Mouse (Mus musculus) B cell, adult 2 months (primary cell): ENCODE results near the gene Runx2.

Experiments used
- DNase-seq, 2 experiments: peaks; one replicate each; pipeline ENCODE4 v3.0.0; 2022

The Runx2 gene

DNA sequence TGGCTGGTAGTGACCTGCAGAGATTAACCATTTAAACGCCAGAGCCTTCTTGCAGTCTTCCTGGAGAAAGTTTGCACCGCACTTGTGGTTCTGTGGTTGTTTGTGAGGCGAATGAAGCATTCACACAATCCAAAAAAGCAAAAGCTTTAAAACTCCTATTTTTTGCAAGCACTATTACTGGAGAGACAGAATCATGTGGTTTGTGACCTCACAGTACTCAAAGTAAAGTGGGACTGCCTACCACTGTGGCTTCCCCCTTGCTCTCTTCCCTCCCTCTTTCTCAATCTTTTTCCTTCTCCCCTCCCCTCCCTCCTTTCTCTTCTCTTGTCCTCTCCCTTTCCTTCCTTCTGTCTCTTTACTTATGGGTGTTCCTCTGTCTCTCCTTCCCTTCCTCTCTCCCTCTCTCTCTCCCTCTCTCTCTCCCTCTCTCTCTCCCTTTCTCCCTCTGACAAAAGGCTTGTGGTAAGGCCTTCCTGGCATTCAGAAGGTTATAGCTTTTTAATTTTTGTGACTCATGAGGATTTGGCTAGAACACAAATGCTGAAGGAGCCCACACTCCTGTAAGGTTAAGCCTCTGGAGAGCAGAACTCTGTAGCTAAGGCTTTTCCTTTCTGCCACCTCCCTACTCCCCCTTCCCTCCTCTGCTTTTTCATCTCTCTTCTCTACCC, at the start of gene Runx2:
Gene Runx2, minus strand, starts transcription at position 290 of the 668 bp plus-strand sequence.
- DNase-seq, result no peak

DNA sequence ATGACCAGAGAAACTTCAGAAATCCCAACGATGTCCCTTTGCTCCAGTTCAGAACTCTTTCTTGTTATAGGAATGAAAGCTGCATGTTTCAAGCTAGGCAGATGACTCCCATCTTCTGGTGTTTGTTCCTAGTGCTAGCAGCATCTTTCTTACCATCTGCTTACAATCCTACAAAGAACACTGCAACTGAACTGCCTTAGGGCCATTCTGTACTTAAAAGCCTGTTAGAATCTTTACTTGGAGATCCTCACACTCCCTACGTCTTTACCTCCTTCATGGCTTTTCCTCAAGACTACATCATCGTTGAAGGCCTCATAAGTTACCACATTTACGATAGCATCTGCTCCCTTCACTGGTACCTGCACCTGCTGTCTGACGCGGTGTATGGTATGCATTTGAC, 48.6 kb upstream of the Runx2 start:
- no peak for DNase-seq

DNA sequence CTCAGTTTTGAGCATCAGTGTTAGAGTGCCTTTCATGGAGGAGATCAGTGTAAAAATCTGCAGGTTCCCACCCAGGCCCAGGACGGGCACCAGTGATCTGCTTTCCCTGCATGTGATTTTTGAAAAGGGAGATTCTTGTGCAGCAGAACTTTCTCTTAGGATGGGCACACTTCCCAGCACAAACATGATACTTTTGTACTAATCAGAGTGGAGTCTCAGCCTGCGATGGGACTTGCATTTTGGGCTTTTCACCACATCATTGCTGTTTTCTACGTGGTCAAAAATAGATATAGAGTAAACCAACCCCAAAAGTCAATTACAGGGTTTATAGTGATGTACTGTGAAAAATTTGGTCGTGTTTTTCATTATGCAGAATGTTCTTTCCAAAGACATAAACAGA, 27.6 kb upstream of the Runx2 start:
- no peak for DNase-seq

DNA sequence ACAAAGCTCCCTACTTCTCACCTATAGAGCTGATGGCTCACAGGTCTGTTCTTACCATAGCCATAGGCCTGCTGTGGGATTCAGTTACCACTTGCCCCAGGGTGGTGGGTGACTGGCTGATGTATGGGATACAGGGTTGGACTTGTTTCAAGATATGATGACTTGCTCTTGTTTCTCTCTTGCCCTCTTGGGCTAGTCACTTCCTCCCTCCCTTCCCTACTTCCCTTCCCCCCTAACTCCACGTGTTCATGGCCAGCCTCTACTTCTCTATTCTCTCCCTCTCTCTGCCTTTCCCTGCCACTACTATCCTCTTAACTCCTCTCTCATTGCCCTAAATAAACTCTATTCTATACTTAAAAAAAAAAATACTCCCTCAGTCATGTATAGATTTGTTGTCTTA, 16.6 kb upstream of the Runx2 start:
- DNase-seq, result no peak

DNA sequence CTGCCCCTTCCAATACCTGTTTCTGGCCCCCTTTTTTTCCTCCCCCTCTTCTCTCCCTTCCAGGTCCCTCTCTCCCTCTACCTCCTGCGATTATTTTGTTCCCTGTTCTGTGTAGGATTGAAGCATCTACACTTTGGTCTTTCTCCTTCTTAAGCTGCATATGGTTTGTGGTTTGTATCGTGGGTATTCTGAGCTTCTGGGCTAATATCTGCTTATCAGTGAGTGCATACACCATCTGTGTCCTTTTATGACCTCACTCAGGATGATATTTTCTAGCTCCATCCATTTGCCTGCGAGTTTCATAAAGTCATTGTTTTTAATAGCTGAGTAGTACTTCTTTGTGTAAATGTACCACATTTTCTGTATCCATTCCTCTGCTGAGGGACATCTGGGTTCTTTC, 15.0 kb upstream of the Runx2 start:
- DNase-seq, result no peak

DNA sequence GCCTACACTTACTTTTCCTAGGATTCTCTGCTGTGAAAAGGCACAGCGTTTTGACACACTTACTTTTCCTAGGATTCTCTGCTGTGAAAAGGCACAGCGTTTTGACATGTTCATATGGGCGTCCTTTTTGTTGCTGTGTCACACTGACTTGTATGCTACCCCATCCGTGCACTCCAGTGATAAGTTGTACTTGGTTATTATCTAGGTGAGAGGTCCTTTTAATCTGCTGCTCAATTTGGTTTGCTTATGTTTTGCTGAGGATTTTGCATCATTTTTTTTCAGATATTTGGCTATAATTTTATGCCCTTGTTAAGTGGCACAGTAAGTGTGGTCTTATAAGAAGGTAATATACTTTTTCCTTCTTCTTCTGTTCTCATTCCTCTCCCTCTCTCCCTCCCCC, 13.4 kb upstream of the Runx2 start:
- no peak for DNase-seq

DNA sequence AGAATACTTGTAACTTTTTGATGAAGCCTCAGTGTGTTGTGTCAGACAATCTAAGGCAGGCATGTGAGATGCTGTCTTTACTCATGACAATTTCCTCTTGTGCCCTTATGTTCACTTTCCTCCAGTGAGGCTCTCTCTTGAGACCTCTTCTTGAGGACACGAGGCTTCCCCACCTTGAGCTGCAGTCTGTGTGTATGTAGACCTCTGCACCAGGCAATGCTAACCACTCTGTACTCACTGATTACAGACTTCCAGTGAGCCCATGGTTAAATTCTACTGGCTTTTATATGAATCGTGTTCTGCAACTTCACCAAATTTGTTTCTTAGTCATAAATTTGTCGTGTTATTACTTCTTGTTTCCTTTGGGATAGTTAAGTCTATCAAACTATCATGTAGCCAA, 12.5 kb upstream of the Runx2 start:
- no peak for DNase-seq

DNA sequence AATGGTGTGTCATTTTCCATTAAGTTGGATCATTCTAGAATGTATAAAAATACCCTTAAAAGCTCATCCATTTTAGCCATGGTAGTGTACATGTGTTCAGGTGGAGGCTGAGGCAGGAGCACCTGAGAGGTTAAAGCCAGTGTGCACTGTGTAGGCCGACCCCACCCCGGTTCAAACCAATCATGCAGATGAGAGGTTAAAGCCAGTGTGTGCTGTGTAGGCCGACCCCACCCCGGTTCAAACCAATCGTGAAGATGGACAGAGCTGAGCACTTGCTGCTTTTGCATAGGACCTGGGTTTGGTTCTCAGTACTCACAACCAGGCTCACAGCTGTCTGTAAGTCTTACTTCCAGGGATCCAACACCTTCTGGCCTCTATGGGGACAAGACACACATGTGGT, 7.3 kb upstream of the Runx2 start:
- DNase-seq, result no peak

DNA sequence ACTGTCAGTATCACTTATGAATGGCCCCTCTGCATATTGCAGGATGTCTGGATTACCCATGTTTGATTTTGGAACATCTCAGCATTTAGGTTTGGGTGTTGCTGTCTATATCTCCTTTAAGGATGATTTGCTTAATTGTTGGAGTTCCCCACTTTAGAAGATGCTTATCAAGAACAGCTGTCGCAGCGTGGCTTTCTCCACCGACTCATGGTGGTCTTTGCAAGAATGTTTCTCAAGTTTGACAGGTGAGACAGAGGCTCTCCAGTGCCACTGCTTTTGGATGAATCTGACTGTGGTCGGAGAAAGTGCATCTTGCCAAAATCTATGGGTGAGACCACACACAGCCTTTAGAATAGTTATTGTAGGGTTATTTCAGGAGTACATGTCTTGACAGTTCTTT, 5.2 kb upstream of the Runx2 start:
- DNase-seq, result no peak

DNA sequence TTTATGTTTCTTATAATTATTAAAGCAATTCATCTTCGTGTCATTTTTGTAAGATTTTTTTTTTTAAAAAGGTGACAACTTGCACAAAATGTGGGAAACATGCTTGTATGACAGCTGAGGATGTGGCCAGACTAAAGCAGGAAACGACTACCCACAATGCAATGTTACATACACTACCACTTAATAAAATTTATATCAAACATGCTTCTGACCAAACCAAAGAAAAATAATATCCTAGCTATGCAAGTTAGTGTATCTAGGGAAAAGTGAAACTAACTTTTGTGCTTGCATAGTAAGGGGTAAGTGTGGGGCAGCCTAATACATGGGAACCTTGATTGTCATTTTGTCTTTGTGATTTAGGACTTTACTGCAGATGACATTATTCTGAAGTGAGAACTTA, 4.2 kb upstream of the Runx2 start:
- DNase-seq, result no peak

DNA sequence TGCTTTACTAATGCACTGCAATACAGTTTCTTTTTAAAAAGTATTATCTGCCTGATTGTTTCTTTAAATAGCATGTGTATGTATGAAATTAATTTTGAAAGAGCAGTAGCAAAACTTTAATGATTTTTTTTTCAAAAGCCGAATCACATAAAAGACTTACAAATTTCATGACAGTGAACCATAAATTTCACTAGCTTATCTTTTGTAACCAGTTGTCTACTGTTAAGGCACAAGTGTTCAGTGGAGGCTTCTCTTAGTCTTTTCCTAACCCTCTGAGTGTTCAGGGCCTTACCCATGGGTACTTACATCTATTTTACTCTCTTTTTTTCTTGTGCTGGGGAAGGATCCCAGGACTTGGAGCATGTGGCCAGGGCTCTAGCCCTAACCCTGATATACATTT, 7.6 kb downstream of the Runx2 start:
- no peak for DNase-seq

DNA sequence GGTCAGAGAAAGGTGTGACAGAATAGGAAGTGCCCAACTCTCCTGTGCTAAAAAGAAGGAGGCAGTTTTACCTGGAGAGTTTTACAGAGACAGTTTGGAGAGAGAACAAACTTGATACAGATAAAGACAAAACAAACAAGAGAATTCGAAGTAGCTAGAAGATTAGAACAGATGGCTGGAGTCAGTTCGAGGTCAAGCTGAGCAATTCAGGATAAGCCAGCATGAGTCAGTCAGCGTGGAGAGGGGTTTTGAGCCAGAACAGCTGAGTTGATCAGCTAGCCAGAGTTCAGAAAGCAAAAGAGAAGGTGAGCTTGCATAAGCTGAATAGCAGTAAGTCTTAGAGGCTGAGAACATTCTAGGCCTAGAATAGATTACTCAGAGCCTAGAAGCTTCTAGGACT, 17.3 kb downstream of the Runx2 start:
- no peak for DNase-seq

DNA sequence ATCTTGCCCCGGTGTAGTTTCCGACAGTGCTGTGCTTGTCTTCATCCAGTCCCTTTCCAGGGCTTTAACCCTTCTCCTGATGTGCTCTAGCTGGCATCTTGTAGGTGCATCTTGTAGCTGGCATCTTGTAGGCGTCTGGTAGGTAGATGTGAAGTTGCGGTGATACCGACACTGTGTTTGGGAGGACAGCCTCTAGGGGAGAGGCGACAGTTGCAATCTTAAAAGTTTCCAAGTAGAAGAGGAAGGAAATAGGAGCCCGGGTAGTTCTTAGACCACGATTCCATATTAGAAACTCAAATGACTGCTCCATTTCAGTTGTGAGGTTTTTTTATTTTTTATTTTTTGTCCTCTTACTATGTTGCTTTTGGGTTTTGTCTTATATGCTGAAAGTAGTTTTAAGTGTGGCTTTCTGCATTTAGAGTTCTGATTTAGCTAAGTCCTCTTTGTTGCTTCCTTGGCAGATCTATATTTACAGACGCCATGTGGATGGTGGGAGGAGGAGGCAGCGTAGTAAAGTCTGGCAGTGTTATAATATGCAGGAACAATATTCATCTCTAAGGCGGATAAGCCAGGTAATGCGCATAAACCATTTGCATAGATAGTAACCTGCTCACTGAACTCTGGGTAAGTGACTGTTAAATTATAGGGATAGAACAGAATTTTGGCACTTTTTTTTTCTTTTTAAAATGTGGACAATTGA, 22.2 kb downstream of the Runx2 start:
- no peak for DNase-seq

DNA sequence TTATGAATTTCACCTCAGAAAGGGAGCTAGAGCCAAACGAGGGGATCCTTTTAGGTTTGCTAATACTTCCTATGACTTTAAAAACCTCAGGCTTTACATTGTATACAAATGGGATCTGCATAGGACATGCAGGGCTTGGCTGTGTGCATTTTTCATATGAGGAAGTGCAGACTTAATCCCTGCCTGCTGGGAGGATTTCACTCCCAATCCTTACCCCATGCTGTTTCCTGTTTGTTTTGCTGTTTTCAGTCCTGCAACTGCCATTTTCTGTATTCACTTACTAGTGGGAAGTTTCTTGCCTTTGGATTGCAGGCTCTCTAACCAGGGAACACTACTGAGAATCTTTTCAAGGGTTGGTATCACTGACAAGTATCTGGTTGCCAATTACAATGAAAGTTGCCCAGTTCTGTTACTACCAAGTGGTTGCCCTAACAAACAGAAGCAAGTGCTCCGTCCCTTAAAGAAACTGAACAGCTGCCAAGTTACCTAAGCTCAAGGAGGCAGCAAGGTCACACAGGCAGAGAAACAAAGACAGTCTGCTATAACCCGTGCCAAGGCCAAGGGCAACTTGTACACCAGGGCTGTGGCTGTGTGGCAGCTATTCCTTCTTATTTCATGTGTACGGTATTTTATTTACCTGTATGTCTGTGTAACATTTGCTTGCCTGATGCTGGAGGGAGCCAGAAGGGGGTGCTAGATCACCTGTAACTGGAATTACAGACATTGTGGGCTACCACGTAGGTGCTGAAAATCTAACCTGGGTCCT, 25.4 kb downstream of the Runx2 start:
- DNase-seq, result no peak

DNA sequence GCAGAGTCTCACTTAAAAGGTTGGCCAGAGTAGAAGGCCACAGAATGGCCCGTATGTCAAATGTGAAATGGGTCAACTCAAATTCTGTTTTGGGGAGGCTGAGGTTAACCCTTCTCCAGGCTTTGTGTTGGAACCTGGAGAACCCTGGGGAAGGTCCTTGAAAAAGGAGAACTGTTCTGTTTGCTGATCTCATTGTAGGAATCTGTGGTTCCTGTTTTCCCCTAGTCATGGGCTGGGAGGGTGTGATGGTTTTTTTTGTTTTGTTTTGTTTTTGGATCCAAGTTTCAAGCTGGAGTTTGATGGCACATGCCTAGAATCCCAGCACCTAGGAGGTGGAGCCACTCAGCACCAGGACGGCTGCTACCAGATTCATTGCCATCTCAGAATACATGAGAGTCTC, 31.5 kb downstream of the Runx2 start:
- no peak for DNase-seq

DNA sequence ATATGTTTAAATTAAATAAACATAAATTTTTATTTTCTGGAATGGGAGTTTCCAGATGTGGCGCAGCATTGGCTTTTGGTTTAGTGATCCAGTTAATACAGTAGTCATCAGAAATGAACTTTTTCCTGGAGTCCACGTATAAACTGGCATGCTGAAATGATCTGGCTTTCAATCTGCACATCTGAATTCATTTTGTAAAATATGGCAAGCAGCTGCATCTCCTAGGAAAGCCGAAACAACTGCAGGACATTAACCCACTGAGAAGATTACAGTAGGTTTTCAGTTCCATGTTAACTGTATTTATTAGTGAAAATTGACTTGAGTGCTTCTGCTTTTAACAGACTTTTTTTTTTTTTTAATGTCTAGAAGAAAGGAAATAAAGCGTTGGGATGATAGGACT, 32.2 kb downstream of the Runx2 start:
- DNase-seq, result no peak

DNA sequence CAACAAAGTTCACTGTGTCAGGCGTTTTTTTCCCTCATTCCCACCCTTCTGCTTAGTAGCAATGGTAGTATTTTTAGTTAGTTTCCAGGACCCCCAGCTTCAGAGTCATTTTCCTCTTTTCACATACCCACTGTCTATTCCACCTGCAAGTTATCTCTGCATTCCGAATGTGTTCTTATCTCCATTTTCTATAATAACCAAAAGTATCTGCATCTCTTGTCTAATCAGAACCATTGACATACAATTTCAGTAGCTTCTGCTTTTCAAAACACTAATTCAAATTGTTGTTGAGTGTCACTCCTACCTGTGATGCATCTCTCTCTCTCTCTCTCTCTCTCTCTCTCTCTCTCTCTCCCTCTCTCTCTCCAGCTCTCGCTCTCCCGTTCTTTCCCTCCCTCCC, 34.2 kb downstream of the Runx2 start:
- no peak for DNase-seq

DNA sequence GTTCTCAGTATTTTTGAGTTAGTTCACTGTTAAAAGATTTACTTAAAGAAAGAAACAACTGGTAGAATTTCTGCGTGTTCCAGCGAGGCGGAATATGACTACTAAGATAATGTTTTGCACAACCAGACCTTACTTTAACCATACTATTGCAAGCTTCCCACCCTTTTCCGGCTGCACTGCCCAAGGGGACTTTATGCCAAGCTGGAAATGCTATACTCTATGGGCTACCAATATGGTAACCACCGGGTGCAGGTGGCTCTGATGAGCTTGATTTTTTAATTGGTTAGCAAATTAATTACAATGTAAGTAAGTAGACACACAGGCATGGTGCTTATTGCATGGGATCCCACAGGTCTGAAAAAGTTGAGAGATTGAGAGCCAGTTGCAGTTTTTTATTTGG, 36.5 kb downstream of the Runx2 start:
- no peak for DNase-seq

DNA sequence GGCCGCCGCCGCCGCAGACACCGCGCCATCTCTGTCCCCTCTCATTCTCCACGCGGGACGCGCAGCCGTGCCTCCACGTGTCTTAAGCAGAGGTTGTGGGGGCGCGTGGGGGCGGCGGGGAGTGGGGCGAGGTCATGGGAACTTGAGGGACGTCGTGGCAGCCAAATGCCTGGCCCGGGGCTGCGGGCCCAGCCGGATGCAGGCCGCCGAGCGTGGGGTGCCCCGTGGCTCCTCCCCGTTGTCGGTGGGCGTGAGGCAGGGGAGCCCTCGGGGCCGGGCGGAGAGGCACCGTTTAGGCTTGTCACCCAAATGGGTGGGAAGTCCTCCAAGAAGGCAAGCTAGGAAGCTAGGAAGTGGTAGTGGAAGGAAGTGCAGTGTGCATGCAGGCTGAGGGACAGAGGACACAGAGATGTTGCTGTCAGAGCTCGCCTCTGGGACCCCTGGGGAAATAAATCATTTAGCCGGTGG, 37.2 kb downstream of the Runx2 start:
- peak; percentile 71 to 76 for DNase-seq

DNA sequence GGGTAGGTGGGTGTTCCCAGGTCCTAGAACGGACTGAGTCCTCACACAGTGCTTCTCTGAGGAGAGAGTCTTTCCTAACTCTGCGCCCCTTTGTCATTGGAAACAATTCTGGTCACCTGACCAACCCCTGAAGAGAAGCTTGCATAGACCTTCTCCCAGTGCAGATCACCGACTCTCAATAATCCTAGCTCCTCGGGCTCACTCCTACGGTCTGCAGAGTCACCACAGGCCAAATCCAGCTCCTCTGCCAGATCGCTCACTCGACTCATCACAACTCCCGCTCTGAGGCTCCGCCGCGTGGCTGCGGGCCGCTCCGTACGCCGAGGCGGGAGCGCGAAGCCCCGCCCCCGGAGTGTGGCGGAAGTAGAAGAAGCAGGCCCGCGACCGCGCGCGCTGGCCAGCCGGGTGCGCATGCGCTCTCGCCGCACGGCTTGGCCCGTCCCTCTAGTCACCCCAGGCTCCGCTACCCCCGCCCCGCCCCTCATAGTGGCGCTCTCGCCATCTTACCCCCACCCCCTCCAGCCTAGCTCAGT, 37.8 kb downstream of the Runx2 start, which contains the start of gene Supt3:
Gene Supt3, plus strand, starts transcription at position 415 of the 533 bp plus-strand sequence.
- DNase-seq, result peak; percentile 97 to 99

DNA sequence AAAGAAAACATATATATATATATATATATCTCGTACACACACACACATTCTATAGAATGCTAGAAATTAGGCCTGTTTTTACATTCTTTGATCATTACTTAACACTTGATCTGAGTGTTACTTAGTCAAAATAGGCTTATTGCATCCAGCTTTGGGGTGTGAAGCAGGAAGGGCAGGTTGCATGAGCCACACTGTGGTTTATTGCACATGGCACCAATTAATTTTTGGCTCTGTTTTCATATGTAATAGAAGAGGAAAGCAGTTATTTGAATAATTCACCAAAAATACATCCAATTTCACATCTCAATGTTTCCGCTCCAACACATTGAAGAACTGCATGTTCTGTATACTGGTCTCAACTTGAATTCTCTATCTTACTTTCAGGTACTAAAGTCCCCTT, 42.0 kb downstream of the Runx2 start:
- DNase-seq, result no peak

DNA sequence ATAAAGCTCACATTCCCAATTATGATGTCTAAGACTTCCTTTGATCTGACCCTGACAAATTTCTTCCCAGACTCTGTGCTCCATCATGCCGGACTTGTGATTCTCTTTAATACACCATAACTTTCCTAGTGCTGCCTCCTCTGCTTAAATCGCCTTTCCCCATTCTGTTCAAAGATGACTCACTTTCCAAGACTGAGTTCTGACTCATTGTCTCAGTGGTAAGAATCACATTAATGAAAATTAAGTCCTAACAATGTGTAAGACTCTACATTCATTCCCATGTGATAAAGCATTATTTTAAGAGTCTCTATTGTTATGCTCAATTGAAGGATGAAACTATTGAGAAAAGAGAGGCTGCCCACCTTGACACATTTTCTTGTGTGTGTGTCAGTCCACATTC, 43.7 kb downstream of the Runx2 start:
- DNase-seq, result no peak

DNA sequence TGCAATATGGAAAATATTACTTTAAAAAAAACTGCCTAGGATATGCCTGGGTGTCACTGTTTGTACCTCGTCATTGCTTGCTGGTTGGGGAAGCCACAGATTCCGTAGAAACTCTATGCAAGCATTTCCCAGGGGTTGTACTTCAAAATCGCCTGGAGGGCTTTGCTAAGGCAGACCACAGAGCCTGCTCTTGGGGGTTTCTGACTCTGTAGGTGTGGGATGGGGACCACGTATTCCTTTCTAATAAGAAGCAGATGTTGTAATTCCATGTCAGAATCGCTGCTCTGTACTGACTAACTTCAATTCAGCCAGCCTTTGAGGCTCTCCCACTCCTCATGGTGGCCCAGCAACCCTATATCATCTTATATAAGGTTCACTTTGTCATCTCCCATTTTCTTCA, 46.1 kb downstream of the Runx2 start:
- DNase-seq, result no peak

DNA sequence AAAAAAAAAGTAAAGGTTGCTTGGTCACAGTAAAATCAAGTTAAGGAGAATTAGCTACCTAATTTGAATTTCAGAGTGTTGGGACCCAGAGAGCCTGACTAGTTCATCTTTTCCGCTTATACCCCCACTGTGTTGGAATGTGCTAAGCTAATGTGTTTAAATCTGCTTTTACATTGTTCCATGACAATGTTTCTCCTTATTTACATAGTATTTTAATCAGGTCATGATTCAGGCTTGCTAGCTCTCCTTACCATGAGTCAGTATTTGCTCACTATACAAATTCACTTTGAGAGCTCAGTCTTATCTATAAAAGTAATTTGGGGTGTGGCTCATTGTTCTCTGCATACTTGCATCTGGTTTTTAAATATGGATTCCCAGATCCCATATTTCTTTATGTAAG, 47.2 kb downstream of the Runx2 start:
- no peak for DNase-seq
